Mouse (Mus musculus) cortical plate, adult 2 months (tissue): ENCODE results near the gene Stk25.

Experiments used
- CTCF ChIP-seq: fragments of 200-500 bp; IDR thresholded peaks from 2 replicates; pipeline ENCODE4 v1.5.1; 2011; ENCODE audit warnings: mild to moderate bottlenecking, control low read depth, low read length; ENCODE audit not compliant: insufficient read depth; ENCODE audit errors: extremely low read depth
- POLR2A ChIP-seq: fragments of 200-500 bp; IDR thresholded peaks from 2 replicates; pipeline ENCODE4 v1.6.1; 2011; ENCODE audit warnings: mild to moderate bottlenecking, low read length, control low read depth; ENCODE audit not compliant: insufficient read depth; ENCODE audit errors: extremely low read depth

DNA sequence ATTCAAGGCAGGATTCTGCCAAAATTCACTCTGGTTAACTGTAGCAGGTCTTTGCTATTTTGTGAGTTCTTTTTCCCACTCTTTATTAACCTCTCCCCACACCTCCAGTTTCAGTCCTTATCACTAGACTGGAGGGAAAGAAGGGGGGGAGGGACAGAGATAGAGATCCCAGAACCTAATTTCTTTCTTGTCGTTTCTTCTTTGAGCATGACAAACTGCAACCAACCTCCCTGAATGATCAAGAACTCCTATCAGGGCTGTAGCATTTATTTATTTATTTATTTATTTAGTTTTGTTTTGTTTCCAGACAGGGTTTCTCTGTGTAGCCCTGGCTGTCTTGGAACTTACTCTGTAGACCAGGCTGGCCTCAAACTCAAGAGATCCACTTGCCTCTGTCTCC is 43.6 kb upstream of the Stk25 start:
- TF ChIP-seq POLR2A (no peak), CTCF (no peak)
